Mouse (Mus musculus) adrenal gland, postnatal 36 days (tissue): ENCODE results near the gene Pigu. TPM values are rescaled to one million over a fixed set of nuclear protein-coding genes. Genes with fewer than 3 reads are reported as not detected.

Experiments
- DNase-seq, 2 experiments: peaks; one replicate each; pipeline ENCODE4 v3.0.0; 2021; ENCODE audit warnings: mixed read lengths in 1 of 2
- long read RNA-seq, 2 experiments: library from polyadenylated mRNA; stranded (forward); transcript quantifications; one replicate each; pipeline ENCODE4 v2.0.0; 2021; ENCODE audit warnings: borderline sequencing depth in 2 of 2
- total RNA-seq, 2 experiments: library from RNA; stranded (reverse); gene quantifications; 2 replicates each; pipeline ENCODE4 v1.2.3; 2021

Gene Pigu
- total RNA-seq = 10 to 100 TPM; 34.4 to 40.9 TPM
- long read RNA-seq, experiment 1, transcript Pigu-201 (12 exons, 1,636 nt) = major isoform, 8 of 14 reads
- long read RNA-seq, experiment 1, partial matches to known transcripts = 3 of 14 reads
- long read RNA-seq, experiment 1, other reads (novel, unspliced or antisense) = 3 of 14 reads
- long read RNA-seq, experiment 2, transcript Pigu-201 (12 exons, 1,636 nt) = major isoform, 9 of 18 reads
- long read RNA-seq, experiment 2, partial matches to known transcripts = 4 of 18 reads
- long read RNA-seq, experiment 2, other reads (novel, unspliced or antisense) = 5 of 18 reads

GRCm38 (mm10) chr2:155356971-155357591 is at the start of gene Pigu:
TSS of gene Pigu (minus strand) at chr2:155357430.
- DNase-seq = peak; percentile 93 to 94

- DNase-seq = no peak
Observed at GRCm38 (mm10) chr2:155404635-155405034, 47.4 kb upstream of the Pigu start.

GRCm38 (mm10) chr2:155401926-155402325 is 44.7 kb upstream of the Pigu start:
- no peak for DNase-seq

GRCm38 (mm10) chr2:155400276-155400675 is 43.0 kb upstream of the Pigu start:
- no peak for DNase-seq

GRCm38 (mm10) chr2:155394586-155394985 is 37.4 kb upstream of the Pigu start:
- DNase-seq = no peak

- DNase-seq = peak; percentile 41 to 43
Observed at GRCm38 (mm10) chr2:155388573-155388972, 31.3 kb upstream of the Pigu start.

- no peak for DNase-seq
Observed at GRCm38 (mm10) chr2:155387052-155387451, 29.8 kb upstream of the Pigu start.

GRCm38 (mm10) chr2:155386534-155386899 is 29.3 kb upstream of the Pigu start:
- DNase-seq = peak; percentile 26 to 35

GRCm38 (mm10) chr2:155385731-155386533 is 28.7 kb upstream of the Pigu start:
- DNase-seq = no peak

- peak; percentile 83 to 91 for DNase-seq
Observed at GRCm38 (mm10) chr2:155385090-155385489, 27.9 kb upstream of the Pigu start.

- peak; percentile 33 to 63 for DNase-seq
Observed at GRCm38 (mm10) chr2:155382791-155383438, 25.7 kb upstream of the Pigu start.

GRCm38 (mm10) chr2:155382332-155382700 is 25.1 kb upstream of the Pigu start:
- no peak for DNase-seq

GRCm38 (mm10) chr2:155381643-155382331 is 24.6 kb upstream of the Pigu start:
- peak; percentile 98 to 99 for DNase-seq

GRCm38 (mm10) chr2:155381060-155381437 is 23.8 kb upstream of the Pigu start:
- DNase-seq = no peak

- peak in 1 of 2 experiments; percentile 19 for DNase-seq
Observed at GRCm38 (mm10) chr2:155380261-155381059, 23.2 kb upstream of the Pigu start, which contains the start of gene Trp53inp2. TSS of gene Trp53inp2 (plus strand) at chr2:155381059.

- DNase-seq = no peak
Observed at GRCm38 (mm10) chr2:155376191-155376590, 19.0 kb upstream of the Pigu start.

GRCm38 (mm10) chr2:155374521-155374920 is 17.3 kb upstream of the Pigu start:
- DNase-seq = no peak

- DNase-seq = no peak
Observed at GRCm38 (mm10) chr2:155373886-155374285, 16.7 kb upstream of the Pigu start.

GRCm38 (mm10) chr2:155373302-155373701 is 16.1 kb upstream of the Pigu start:
- DNase-seq = no peak

- DNase-seq = no peak
Observed at GRCm38 (mm10) chr2:155372451-155372850, 15.2 kb upstream of the Pigu start.

GRCm38 (mm10) chr2:155369333-155369883 is 12.2 kb upstream of the Pigu start:
- DNase-seq = peak; percentile 56 to 76
